Mouse (Mus musculus) testis, adult 2 months (tissue): Measurements from ENCODE around the gene Ypel2. TPM values are rescaled to one million over a fixed set of nuclear protein-coding genes. Genes with fewer than 3 reads are reported as not detected.

Source experiments
- H3K27ac ChIP-seq: fragments of 200-500 bp; 2 replicates; pipeline ENCODE4 v1.5.1; 2012; ENCODE audit warnings: low read depth, low read length; ENCODE audit not compliant: control insufficient read depth, insufficient read depth
- H3K27me3 ChIP-seq: fragments of 200-500 bp; 2 replicates; pipeline ENCODE4 v1.6.1; 2012; ENCODE audit warnings: mild to moderate bottlenecking, low read length, moderate library complexity; ENCODE audit not compliant: control insufficient read depth, insufficient read depth
- H3K36me3 ChIP-seq: fragments of 200-500 bp; 2 replicates; pipeline ENCODE4 v1.6.1; 2012; ENCODE audit warnings: mild to moderate bottlenecking, low read length; ENCODE audit not compliant: control insufficient read depth, insufficient read depth
- H3K4me1 ChIP-seq: fragments of 200-500 bp; 2 replicates; pipeline ENCODE4 v1.6.1; 2012; ENCODE audit warnings: low read length; ENCODE audit not compliant: control insufficient read depth, insufficient read depth
- H3K4me3 ChIP-seq: fragments of 200-500 bp; 2 replicates; pipeline ENCODE4 v1.5.1; 2012; ENCODE audit warnings: low read depth, mild to moderate bottlenecking, low read length, moderate library complexity, mixed read lengths; ENCODE audit not compliant: control insufficient read depth
- CTCF ChIP-seq: fragments of 200-500 bp; IDR thresholded peaks from 2 replicates; pipeline ENCODE4 v1.5.1; 2012; ENCODE audit warnings: low read depth, mild to moderate bottlenecking, inconsistent platforms, low read length, moderate library complexity; ENCODE audit not compliant: control insufficient read depth, insufficient read depth, insufficient replicate concordance
- POLR2A ChIP-seq: fragments of 200-500 bp; IDR thresholded peaks from 2 replicates; pipeline ENCODE4 v1.6.1; 2012; ENCODE audit warnings: low read depth, mild to moderate bottlenecking, inconsistent platforms, low read length, moderate library complexity; ENCODE audit not compliant: control insufficient read depth
- polyA plus RNA-seq: library from polyadenylated mRNA; depleted of rRNA; stranded (reverse); fragments of >200 nt; gene quantifications from 2 replicates; pipeline ENCODE4 v1.2.3, GENCODE M21; 2012

The Ypel2 gene
- polyA plus RNA-seq, 1 experiment: 1.5 TPM

- TF ChIP-seq CTCF (no peak), POLR2A (no peak)
- no peak overlapping the region for H3K27ac ChIP-seq
- H3K27me3 ChIP-seq: no peaks in the 10 kb centered on the region
- H3K4me3 ChIP-seq: no peak overlapping the region
- no peaks in the 10 kb centered on the region for H3K36me3 ChIP-seq
- H3K4me1 ChIP-seq: peaks cover 5% of the 10 kb centered on the region
Observed at GRCm38 (mm10) chr11:86969041-86969821, 24.3 kb downstream of the Ypel2 start.

- Histone ChIP-seq H3K36me3 (no peaks in the 10 kb centered on the region), H3K4me1 (peaks cover 5% of the 10 kb centered on the region), H3K27ac (no peak overlapping the region), H3K27me3 (no peaks in the 10 kb centered on the region), H3K4me3 (no peak overlapping the region)
- TF ChIP-seq POLR2A (no peak), CTCF (no peak)
Observed at GRCm38 (mm10) chr11:86967506-86967905, 26.0 kb downstream of the Ypel2 start.

- no peak overlapping the region for H3K4me3 ChIP-seq
- no peak overlapping the region for H3K27ac ChIP-seq
- H3K36me3 ChIP-seq: no peaks in the 10 kb centered on the region
- peaks cover 5% of the 10 kb centered on the region for H3K4me1 ChIP-seq
- TF ChIP-seq POLR2A: no peak
- TF ChIP-seq CTCF: no peak
- no peaks in the 10 kb centered on the region for H3K27me3 ChIP-seq
Observed at GRCm38 (mm10) chr11:86966696-86967095, 26.8 kb downstream of the Ypel2 start.

DNA sequence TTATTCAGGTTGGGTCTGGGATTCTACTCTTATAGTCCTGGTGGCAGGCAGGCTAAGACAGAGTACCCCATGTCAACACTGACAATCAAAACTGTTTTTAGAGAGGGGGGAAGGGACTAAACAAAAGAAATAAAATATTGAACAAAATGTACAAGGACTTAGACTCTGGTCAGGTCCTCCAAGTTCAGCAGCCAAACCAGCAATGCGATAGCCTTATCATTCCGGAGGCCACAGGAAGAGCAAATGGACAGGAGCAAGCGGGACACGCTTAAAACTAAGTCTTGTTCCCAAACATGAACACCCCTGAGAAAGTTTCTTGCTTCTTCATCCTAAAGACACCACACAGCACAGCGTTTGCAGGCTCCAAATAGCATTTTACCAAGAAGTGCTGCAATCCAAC lies 28.4 kb downstream of the Ypel2 start:
- Histone ChIP-seq H3K27ac (no peak overlapping the region), H3K36me3 (no peaks in the 10 kb centered on the region), H3K27me3 (no peaks in the 10 kb centered on the region), H3K4me3 (no peak overlapping the region), H3K4me1 (peaks cover 5% of the 10 kb centered on the region)
- TF ChIP-seq POLR2A (no peak), CTCF (no peak)

GRCm38 (mm10) chr11:86963698-86964097 lies 29.8 kb downstream of the Ypel2 start:
- Histone ChIP-seq H3K4me1 (peaks cover 3% of the 10 kb centered on the region; the same call in 1 of the 2 replicates), H3K27me3 (no peaks in the 10 kb centered on the region), H3K4me3 (no peak overlapping the region), H3K27ac (no peak overlapping the region), H3K36me3 (no peaks in the 10 kb centered on the region)
- TF ChIP-seq POLR2A (no peak), CTCF (no peak)

DNA sequence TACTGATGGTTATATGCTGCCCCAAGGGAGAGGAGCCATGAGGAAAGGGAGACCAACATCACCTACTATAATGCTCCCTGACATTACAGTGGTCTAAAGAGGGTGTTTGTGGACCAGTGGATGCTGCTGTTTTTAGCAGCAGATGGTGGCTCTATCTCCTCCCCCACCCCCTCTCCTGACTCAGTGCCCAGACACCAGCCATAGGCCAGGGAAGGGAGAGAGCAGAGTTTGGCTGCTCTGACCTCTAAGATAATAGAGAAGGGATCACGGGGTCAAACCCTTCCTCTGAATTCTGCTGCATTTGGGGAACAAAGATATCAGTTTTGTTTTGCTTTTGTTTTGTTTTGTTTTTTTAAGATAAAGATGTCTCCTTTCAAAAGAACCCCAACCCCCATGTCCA lies 30.5 kb downstream of the Ypel2 start:
- H3K4me1 ChIP-seq: no peaks in the 10 kb centered on the region; the same call in 1 of the 2 replicates
- no peak overlapping the region for H3K27ac ChIP-seq
- TF ChIP-seq CTCF (no peak), POLR2A (no peak)
- H3K36me3 ChIP-seq: no peaks in the 10 kb centered on the region
- no peak overlapping the region for H3K4me3 ChIP-seq
- no peaks in the 10 kb centered on the region for H3K27me3 ChIP-seq

- Histone ChIP-seq H3K27me3 (no peaks in the 10 kb centered on the region), H3K36me3 (no peaks in the 10 kb centered on the region), H3K27ac (no peak overlapping the region), H3K4me1 (no peaks in the 10 kb centered on the region; the same call in 1 of the 2 replicates), H3K4me3 (no peak overlapping the region)
- TF ChIP-seq POLR2A (no peak), CTCF (no peak)
Observed at GRCm38 (mm10) chr11:86962362-86962761, 31.1 kb downstream of the Ypel2 start.
